Mouse (Mus musculus) G1E (cell line): ENCODE data around the gene 6030468B19Rik.
A peak's percentile ranks its signal among the peaks of the same experiment; 100 is the strongest.

ENCODE experiments used
- CTCF ChIP-seq: IDR thresholded peaks from 2 replicates; pipeline ENCODE4 v1.5.1; 2012; ENCODE audit warnings: low read depth, low read length, inconsistent platforms, mixed read lengths
- GATA1 ChIP-seq: IDR thresholded peaks from 2 replicates; pipeline ENCODE4 v1.6.1; 2012; ENCODE audit warnings: borderline replicate concordance, low read length, inconsistent platforms, mixed read lengths
- GATA2 ChIP-seq: IDR thresholded peaks from 2 replicates; pipeline ENCODE4 v1.6.1; 2012; ENCODE audit warnings: low read depth, low read length, inconsistent platforms, borderline replicate concordance
- POLR2AphosphoS5 ChIP-seq: IDR thresholded peaks from 2 replicates; pipeline ENCODE4 v1.6.1; 2012; ENCODE audit warnings: low read depth, low read length, inconsistent platforms; ENCODE audit not compliant: insufficient replicate concordance
- TAL1 ChIP-seq: conservative IDR thresholded peaks from 2 replicates; pipeline ENCODE4 v1.6.1; 2012; ENCODE audit warnings: low read depth, low read length, inconsistent platforms, mixed read lengths

DNA sequence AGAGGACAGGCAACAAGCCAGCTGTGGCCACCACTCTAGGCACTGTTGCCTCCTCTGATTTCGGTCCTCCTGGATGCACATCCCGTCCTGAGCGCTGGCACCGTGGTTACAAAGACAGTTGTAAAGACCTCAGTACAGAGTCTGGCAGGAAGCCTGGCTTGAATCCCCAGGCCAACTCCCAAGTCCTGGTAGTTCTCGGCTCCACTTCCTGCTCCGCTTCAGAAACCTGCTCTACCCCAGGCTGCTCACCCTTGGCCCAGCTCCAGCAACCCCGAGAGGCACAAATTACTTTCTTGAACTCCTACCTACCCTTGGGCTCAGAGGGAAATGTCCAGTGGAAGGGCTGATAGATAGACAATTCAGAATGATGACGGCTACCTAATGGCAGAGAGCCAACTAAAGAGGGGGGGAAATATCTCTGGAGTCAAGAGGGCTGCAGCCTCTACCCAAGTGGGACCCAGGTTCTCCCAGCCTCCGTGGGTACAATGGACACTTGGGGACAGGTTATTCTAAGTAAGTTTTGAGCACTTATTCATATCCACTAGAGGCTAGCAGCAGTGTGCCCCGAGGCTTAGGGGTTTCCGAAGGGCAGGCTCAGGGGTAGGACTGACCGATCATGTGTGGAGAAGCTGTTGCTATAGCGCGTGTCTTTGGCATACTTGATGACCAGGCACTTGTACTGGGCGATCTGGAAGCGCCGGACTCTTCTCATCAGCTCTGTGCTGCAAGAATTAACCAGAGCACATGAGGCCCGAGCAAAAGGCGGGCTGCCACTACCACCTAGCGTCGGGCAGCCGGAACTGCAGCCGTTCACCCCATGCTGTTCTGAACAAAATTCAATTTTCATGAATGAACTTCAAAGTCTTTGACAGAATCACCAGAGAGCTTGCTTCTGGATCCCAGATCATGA lies 26.9 kb downstream of the 6030468B19Rik start:
- TF ChIP-seq CTCF, result peak; percentile 75
- no peak for TF ChIP-seq GATA1
- no peak for TF ChIP-seq TAL1
- TF ChIP-seq POLR2AphosphoS5, result no peak
- TF ChIP-seq GATA2, result no peak
